Mouse (Mus musculus): ENCODE results near the gene Adamts4. TPM values are rescaled to one million over a fixed set of nuclear protein-coding genes. Genes with fewer than 3 reads are reported as not detected.

The Adamts4 gene
- 18.2 and 18.6 TPM in 2 replicates for polyA plus RNA-seq (2016; fragmentation: Nextera tagmentation; extraction: Ambion mirVana)

GRCm38 (mm10) chr1:171249913-171250600 lies at the start of gene Adamts4:
TSS of gene Adamts4 (plus strand) at chr1:171250421.
- ATAC-seq (ENCODE audit: insufficient number of reproducible peaks, insufficient read depth, low FRiP score, low TSS enrichment): no peak
- H3K4me1 ChIP-seq: peaks cover 71% of the 10 kb centered on the region
- peak within 1 kb of the TSS; percentile 55 for H3K9ac ChIP-seq
- H3K36me3 ChIP-seq: peaks cover 17% of the 10 kb centered on the region
- H3K4me3 ChIP-seq: peak within 1 kb of the TSS; percentile 42
- H3K4me2 ChIP-seq (replicated peaks): peak within 1 kb of the TSS; percentile 80
- peak within 1 kb of the TSS; percentile 95 for H3K27ac ChIP-seq
- H3K9me3 ChIP-seq: no peaks in the 10 kb centered on the region
- H3K27me3 ChIP-seq: no peaks in the 10 kb centered on the region
- WGBS: 19% methylated on average over 5 of the region's 5 CpGs

DNA sequence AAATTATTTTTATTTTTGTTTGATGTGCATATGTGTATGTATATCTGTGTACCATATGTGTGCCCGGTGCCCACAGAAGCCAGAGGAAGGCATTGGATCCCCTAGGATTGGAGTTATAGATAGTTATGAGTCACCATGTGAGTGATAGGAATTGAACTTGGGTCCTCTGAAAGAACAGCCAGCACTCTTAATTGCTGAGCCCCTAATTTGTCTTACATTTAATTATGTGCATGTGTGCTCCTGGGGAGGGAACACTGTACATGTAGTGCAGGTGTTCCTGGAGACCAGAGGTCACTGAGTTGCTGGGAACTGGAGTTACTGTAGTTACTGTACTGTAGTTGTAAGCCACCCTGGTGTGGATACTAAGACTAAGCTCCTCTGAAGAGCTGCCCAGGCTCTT lies 49.5 kb upstream of the Adamts4 start:
- ATAC-seq (ENCODE audit: insufficient number of reproducible peaks, insufficient read depth, low FRiP score, low TSS enrichment): no peak
- Histone ChIP-seq H3K4me1 (peaks cover 2% of the 10 kb centered on the region; the same call in 1 of the 2 replicates), H3K9ac (no peak overlapping the region), H3K9me3 (no peaks in the 10 kb centered on the region), H3K4me2 (replicated peaks) (no peak overlapping the region), H3K27ac (no peak overlapping the region), H3K4me3 (no peak overlapping the region), H3K36me3 (no peaks in the 10 kb centered on the region), H3K27me3 (peaks cover 26% of the 10 kb centered on the region)
- WGBS: 97% methylated on average over 1 of the region's 1 CpGs

- H3K27ac ChIP-seq: no peak overlapping the region
- WGBS: 51% methylated on average over 10 of the region's 11 CpGs
Observed at GRCm38 (mm10) chr1:171203471-171204248, 46.6 kb upstream of the Adamts4 start.

DNA sequence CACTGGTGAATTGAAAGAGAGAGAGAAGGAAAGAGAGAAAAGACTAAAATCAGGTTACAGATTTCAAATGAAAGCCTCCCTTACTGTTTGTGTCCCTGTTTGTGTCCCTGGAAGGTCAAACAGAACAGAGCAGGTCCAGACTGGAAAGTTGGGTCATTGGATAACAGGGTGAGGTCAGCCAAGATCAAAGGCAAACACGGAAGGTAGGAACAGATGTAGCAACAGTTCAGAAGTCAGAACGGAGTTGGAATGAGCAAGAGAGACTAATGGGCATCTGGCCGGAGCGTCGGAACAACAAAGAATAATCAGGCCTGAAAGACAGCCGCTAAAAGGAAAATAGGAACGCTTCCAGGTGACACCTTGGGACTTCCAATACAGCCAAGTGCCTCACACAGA lies 46.0 kb upstream of the Adamts4 start:
- WGBS: 57% methylated on average over 7 of the region's 7 CpGs
- no peak for ATAC-seq (ENCODE audit: insufficient number of reproducible peaks, insufficient read depth, low FRiP score, low TSS enrichment)
- no peak overlapping the region for H3K4me3 ChIP-seq
- H3K9ac ChIP-seq: no peak overlapping the region
- no peak overlapping the region for H3K27ac ChIP-seq
- H3K9me3 ChIP-seq: no peaks in the 10 kb centered on the region
- no peaks in the 10 kb centered on the region for H3K4me1 ChIP-seq
- H3K36me3 ChIP-seq: no peaks in the 10 kb centered on the region
- 0 out of 2 replicates have a peak, but pooled peaks cover under 1% of the 10 kb centered on the region for H3K27me3 ChIP-seq
- H3K4me2 ChIP-seq (replicated peaks): no peak overlapping the region

More at GRCm38 (mm10) chr1:171203471-171204248, 46.6 kb upstream of the Adamts4 start:
- Histone ChIP-seq H3K9ac (no peak overlapping the region), H3K4me2 (replicated peaks) (no peak overlapping the region), H3K27me3 (0 out of 2 replicates have a peak, but pooled peaks cover 7% of the 10 kb centered on the region), H3K4me3 (no peak overlapping the region), H3K4me1 (no peaks in the 10 kb centered on the region), H3K36me3 (no peaks in the 10 kb centered on the region), H3K9me3 (no peaks in the 10 kb centered on the region)
- no peak for ATAC-seq (ENCODE audit: insufficient number of reproducible peaks, insufficient read depth, low FRiP score, low TSS enrichment)

- no peaks in the 10 kb centered on the region for H3K4me1 ChIP-seq
- 78% methylated on average over 6 of the region's 6 CpGs for WGBS
- H3K4me3 ChIP-seq: no peak overlapping the region
- no peak overlapping the region for H3K4me2 ChIP-seq (replicated peaks)
- H3K36me3 ChIP-seq: no peaks in the 10 kb centered on the region
- no peak for ATAC-seq (ENCODE audit: insufficient number of reproducible peaks, insufficient read depth, low FRiP score, low TSS enrichment)
- H3K9me3 ChIP-seq: no peaks in the 10 kb centered on the region
- no peaks in the 10 kb centered on the region for H3K27me3 ChIP-seq
- no peak overlapping the region for H3K27ac ChIP-seq
- H3K9ac ChIP-seq: no peak overlapping the region
Observed at GRCm38 (mm10) chr1:171205704-171206493, 44.3 kb upstream of the Adamts4 start.

GRCm38 (mm10) chr1:171209409-171209808 lies 40.8 kb upstream of the Adamts4 start:
- Histone ChIP-seq H3K9ac (no peak overlapping the region), H3K9me3 (no peaks in the 10 kb centered on the region), H3K36me3 (no peaks in the 10 kb centered on the region), H3K27me3 (no peaks in the 10 kb centered on the region), H3K27ac (no peak overlapping the region), H3K4me2 (replicated peaks) (no peak overlapping the region), H3K4me1 (no peaks in the 10 kb centered on the region), H3K4me3 (no peak overlapping the region)
- ATAC-seq (ENCODE audit: insufficient number of reproducible peaks, insufficient read depth, low FRiP score, low TSS enrichment): no peak
- 24% methylated on average over 4 of the region's 4 CpGs for WGBS

DNA sequence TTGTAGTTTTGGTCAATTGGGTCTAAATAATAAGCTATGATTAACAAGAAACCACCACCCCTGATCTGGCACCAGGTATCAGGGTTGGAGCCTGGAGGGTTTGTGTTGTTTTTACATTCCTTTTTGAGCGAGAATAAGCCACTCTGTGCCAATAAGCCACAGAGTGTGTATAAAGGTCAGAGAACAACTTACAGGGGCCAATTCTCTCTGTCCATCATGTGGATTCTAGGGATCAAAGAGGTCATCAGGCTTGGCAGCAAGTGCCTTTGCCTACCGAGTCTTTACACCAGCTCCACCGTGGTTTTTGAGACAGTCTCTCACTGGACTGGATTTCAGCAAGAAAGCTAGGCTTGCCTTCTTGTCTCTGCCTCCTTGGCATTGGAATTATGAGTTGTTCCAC lies 37.4 kb upstream of the Adamts4 start:
- Histone ChIP-seq H3K27ac (no peak overlapping the region), H3K4me2 (replicated peaks) (no peak overlapping the region), H3K36me3 (no peaks in the 10 kb centered on the region), H3K9me3 (no peaks in the 10 kb centered on the region), H3K27me3 (no peaks in the 10 kb centered on the region), H3K9ac (no peak overlapping the region), H3K4me3 (no peak overlapping the region), H3K4me1 (no peaks in the 10 kb centered on the region)
- no peak for ATAC-seq (ENCODE audit: insufficient number of reproducible peaks, insufficient read depth, low FRiP score, low TSS enrichment)
- 42% methylated on average over 3 of the region's 3 CpGs for WGBS

GRCm38 (mm10) chr1:171213801-171214496 lies 36.3 kb upstream of the Adamts4 start, which contains the start of gene Nr1i3:
TSS of gene Nr1i3 (plus strand) at chr1:171213970.
- 69% methylated on average over 10 of the region's 10 CpGs for WGBS
- H3K4me3 ChIP-seq: no peak within 1 kb of the TSS
- H3K27ac ChIP-seq: no peak within 1 kb of the TSS
- no peaks in the 10 kb centered on the region for H3K9me3 ChIP-seq
- no peaks in the 10 kb centered on the region for H3K4me1 ChIP-seq
- no peak within 1 kb of the TSS for H3K4me2 ChIP-seq (replicated peaks)
- H3K9ac ChIP-seq: no peak within 1 kb of the TSS
- ATAC-seq (ENCODE audit: insufficient number of reproducible peaks, insufficient read depth, low FRiP score, low TSS enrichment): no peak
- H3K27me3 ChIP-seq: no peaks in the 10 kb centered on the region
- H3K36me3 ChIP-seq: no peaks in the 10 kb centered on the region

DNA sequence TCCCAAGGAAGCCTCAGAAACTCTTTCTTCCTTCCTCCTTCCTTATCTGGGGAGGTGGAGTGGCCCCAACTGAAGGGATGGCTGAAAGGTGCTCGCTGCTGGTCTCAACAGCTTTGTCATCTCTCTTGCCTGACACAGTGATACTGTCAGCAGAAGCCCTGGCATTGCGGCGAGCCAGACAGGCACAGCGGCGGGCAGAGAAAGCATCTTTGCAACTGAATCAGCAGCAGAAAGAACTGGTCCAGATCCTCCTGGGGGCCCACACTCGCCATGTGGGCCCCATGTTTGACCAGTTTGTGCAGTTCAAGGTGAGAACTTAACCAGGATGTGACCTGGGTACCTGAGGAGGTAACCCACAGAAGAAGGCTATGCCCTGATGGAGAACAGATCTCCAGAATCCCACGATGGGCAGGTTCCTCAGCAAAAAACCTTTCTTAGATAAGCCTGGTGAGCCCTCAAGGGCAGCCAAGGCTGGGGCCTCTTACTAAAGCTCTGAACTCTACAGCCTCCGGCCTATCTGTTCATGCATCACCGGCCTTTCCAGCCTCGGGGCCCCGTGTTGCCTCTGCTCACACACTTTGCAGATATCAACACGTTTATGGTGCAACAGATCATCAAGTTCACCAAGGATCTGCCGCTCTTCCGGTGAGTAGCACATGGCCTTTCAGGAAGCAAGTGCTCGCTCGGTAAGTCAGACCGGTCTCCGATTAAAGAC lies 33.8 kb upstream of the Adamts4 start:
- Histone ChIP-seq H3K4me2 (replicated peaks) (no peak overlapping the region), H3K36me3 (no peaks in the 10 kb centered on the region), H3K27me3 (no peaks in the 10 kb centered on the region), H3K4me3 (no peak overlapping the region), H3K9me3 (no peaks in the 10 kb centered on the region), H3K4me1 (peaks cover 6% of the 10 kb centered on the region), H3K27ac (no peak overlapping the region), H3K9ac (no peak overlapping the region)
- no peak for ATAC-seq (ENCODE audit: insufficient number of reproducible peaks, insufficient read depth, low FRiP score, low TSS enrichment)
- WGBS: 90% methylated on average over 18 of the region's 18 CpGs

GRCm38 (mm10) chr1:171220871-171221270 lies 29.4 kb upstream of the Adamts4 start:
- H3K4me2 ChIP-seq (replicated peaks): peak overlapping the region; percentile 74
- no peaks in the 10 kb centered on the region for H3K27me3 ChIP-seq
- H3K9me3 ChIP-seq: no peaks in the 10 kb centered on the region
- peak overlapping the region; percentile 19; the same call in 1 of the 2 replicates for H3K9ac ChIP-seq
- ATAC-seq (ENCODE audit: insufficient number of reproducible peaks, insufficient read depth, low FRiP score, low TSS enrichment): peak; percentile 17; the same call in 1 of the 2 replicates
- 9% methylated on average over 10 of the region's 10 CpGs for WGBS
- peaks cover 9% of the 10 kb centered on the region for H3K4me1 ChIP-seq
- H3K27ac ChIP-seq: no peak overlapping the region
- no peaks in the 10 kb centered on the region for H3K36me3 ChIP-seq
- H3K4me3 ChIP-seq: peak overlapping the region; percentile 56; the same call in 1 of the 2 replicates
